Mouse (Mus musculus): ENCODE measurements at regions not wholly inside any gene's neighbourhood (a gene's known extent, or its start where the extent isn't known, plus 50 kb on each side); places are given as distances from the start of the nearest gene placed in this dataset.
A peak's percentile ranks its signal among the peaks of the same experiment; 100 is the strongest.

DNA sequence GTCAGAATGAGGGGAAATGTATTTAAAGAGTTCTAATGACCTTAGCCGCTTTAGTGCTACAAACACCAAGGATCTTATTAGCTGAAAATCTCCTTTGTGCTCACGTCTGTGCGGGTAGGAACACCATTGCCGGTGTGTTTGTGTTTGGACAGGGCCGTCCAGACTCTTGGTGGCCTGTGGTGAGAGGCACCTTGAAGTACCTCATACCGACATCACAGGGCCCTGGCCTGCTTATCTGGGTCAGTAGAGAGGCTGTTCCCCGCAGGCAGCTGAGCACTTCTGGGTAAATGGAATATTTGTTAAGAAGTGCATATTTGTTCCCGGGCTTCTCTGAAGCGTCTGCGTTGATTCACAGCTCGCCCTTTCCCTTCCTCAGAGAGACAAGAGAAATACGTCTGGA lies 232.8 kb upstream of the Prox1 start:
- DNase-seq (ENCODE audit: low spot score): no peak

DNA sequence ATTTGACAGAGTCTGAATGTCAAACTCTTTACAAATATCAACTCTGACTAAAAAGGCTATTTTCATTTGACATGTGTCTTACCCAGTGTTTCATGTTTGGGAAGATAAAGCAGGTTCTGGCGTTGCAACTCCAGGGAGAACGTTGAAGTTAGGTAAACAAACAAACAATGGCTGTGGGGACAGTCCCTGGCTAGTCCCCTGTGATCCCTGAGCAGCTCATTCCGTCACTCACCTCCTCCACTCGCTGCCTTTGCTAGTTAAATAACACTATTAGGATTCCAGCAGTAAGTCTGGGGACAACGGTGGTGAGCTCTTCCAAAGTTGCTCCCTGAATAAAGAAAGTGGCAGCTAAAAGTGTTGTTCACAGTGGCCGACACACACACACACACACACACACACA lies 227.8 kb upstream of the Prox1 start:
- no peak for DNase-seq (ENCODE audit: low spot score)

DNA sequence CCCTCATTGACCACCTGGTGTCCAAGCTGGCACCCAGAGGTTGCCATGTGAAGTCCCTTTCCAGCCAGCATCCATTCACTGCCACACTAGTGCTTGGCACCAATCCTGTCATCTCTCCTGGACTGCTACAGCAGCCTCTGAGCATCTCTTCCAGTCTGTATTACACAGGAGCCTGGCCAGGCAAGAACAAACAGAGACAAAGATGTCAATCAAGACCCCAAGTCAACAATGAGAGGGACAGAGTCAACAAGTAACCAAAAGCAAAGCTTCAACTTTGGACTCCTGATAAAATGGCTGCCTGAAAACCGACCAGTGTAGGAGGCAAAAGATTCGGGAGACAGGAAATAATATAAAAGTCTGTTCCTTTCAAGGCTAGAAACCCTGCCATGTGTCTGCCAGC lies 227.3 kb upstream of the Prox1 start:
- no peak for DNase-seq (ENCODE audit: low spot score)

DNA sequence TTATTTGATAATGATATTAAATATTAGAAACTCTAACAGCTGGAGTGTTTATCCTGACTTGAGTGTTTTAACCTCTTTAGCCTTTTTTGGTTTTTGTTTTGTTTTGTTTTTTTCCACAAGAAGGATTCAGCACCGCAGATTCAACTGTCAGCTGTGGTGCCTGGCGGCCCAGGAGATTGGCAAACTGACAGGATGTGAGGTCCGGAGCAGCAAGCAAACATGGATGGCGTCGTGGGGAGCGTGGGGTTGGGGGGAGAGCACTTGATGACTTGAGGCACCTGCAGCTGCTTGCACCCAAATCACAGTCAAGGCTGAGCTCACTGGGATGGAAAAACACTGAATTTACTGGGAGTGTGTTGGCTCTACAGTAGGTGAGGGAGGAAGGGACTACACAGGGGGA lies 222.5 kb upstream of the Prox1 start:
- no peak for DNase-seq (ENCODE audit: low spot score)

DNA sequence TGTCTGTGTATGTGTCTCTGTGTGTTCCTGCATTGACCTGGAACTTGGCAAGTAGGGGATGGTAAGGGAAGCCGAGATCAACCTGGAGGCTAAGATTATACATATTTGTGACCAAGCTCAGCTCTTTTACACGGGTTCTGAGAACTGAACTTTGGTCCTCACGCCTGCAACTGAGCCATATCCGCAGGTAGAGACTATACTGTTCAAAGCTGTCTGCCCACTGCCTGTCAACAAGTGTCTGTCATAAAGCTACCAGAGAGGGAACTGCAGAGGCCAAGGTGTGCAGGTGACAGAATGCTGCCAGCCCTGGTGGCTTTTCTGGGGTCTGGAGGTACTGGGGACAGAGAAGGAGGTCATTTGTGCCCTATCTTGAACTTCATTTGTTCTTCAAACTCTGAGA lies 218.3 kb upstream of the Prox1 start:
- DNase-seq (ENCODE audit: low spot score): no peak

DNA sequence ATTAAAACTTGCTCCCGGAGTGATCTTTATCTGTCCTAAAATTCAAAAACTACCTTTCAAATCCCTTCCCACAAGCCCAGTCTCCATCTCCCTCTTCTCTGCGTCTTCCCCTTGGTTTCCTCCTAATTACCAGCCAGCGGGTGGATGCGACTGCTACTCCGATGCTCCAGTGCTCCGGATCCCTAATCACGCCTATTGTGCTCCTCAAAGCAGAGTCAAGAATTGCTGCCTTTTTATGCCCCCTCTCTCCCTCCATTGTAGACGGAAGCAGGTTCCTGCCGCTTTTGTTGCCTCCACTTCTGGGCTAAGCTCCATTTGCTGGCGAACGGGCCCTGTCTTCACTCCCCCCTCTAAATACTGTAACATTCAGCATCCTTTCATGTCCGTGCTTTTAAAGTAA lies 214.0 kb upstream of the Prox1 start:
- DNase-seq (ENCODE audit: low spot score): peak; percentile 46

DNA sequence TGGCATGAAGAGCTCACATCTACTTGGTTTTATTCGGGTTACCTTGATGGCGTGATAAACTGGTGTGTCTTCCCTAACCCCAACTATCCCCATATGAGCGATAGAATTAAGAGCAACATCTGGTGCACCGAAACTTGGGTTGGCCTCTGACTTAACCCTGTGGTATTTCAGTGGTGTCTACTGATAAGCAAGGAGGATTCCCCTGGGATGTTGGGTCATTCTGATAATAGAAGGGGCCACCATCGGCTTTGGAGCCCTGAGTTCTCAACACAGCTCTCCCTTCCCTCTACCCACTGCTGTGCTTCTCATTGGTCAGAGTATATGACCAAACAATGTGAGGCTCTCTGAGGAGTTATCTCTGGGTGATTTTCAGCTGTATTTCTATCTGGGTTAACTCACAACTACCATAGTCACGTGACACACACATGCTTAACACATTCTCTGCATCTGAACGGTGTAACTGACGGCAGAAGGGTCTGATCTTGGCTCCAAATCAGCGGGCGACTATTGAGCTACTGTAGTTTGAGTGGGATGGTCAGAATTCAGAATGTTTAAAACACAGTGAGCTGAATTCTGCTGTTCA lies 212.8 kb upstream of the Prox1 start:
- DNase-seq (ENCODE audit: low spot score): no peak

DNA sequence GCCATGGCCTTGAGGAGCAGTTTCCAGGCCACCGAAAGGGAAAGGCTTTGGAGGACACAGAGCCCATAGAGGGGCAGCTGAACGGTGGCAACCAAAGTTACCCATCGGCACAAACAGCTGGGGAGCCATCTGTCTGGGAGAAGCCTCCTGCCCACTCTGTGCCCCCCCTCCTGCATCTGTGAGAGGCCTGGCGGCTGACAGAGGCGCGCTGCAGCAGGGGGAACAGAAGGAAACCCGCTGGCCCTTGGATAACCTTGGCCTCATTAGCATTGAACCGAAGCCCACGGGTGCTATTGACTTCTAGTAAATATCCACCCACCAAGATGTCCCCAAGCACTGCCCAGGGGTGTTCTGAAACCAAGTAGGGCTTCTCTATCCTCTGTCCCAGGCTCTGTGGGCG lies 209.6 kb upstream of the Prox1 start:
- DNase-seq (ENCODE audit: low spot score): peak; percentile 72

DNA sequence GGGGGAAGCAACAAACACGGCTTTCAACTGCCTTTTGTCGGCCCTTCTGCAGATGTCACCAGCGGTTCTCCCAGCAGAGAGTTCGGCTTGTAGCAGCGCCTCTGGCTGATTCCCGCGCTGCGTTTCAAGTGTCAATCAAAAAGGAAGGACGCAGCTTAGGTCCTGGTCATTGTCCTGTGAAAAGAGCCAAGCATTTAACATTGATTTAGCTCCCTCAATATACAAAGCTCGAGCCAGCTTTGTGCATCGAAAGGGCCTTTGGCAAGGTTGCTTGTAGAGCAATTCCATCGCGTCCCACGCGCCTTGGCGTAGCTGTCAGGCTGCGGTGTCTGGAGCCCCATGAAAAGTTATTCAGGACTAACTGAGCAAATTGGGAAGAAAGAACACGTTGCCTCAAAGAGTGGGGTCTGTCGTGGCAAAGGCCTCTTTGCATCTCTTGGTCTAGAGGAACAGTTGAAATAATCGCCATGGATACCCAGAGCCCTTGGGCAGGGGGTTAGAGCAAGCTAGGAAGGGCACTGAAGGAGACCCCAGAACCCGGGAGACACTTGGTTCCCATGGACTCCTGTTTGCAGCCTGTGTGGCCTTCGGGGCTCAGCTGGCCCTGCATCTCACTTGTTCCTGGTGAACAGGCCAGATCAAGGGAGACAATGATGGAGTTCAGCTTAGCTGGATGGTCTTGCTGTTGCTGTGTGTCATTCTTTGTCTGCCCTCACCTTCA lies 204.8 kb upstream of the Prox1 start:
- DNase-seq (ENCODE audit: low spot score): peak; percentile 43

DNA sequence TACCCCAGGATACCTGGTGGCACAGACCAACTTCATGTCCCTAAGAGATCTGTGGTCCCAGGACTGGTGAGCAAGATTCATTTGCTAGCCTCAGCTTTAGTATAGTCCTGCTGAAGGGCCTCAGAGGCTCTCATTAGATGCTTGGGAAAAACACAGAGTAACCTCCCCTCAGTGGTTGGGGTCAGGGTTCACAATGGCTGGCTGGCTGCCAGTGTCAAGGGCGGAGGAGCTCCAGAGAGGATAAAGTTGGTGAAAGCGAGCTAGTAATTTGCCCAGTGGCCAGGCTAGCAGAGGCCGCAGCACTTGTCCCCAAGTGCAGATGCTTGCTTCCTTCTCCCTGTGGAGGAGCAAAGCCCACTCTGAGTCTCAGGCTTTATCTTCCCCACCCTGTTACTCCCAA lies 203.8 kb upstream of the Prox1 start:
- DNase-seq (ENCODE audit: low spot score): peak; percentile 74

DNA sequence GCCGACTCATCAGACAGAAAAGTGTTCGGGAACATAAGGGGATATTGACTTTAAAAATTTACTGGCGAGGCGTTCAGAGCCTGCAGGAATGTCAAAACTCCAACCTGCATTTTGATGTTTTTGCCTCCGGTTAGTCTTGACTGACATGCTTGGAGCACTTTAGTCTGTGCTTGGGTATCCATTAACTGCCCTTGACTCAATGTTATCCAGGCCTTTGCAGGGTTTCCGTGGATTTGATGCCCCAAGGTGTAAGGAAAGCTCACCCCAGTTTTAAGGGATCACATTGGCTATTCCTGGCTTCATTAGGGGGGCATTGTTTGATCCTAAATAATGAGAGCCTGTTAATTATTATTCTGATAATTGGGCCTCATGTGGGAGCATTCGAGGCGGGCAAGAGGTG lies 196.1 kb upstream of the Prox1 start:
- DNase-seq (ENCODE audit: low spot score): no peak

DNA sequence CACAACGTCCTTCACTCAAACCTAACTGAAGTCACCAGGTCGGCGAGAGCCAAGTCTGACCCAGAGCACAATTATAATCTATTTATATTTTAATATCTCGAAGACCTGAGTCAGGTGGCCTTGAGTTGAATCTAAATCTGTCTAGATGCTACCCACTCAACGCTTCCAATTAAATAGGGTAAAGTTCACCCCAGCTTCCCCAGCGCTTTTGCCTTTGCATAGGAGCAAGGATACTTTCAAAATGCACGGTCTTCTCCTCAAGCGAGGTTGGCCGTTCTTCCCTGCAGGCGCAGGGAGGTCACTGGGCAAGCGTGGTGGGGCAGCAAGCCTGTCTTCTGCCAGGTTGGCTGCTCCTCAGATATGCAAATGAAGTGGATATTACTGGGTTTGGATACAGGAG lies 194.6 kb upstream of the Prox1 start:
- no peak for DNase-seq (ENCODE audit: low spot score)

DNA sequence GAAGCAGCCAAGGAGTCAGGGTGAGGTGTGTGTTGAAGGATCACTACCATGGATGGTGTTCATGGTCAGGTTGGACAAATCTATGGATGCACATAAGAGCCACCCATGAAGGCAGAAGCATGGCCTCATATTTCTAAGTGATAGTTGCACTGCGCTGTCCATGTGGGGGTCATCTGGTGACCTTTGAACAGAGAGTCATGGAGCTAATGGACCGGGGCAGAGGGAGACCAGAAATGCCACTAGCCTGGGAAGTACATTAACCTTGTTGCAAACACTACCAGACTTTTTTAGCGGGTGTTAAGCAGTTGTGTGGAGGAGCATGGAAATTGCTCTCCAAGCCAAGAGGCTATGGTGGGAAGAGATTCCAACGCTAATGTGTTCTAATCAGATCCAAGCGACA lies 190.1 kb upstream of the Prox1 start:
- DNase-seq (ENCODE audit: low spot score): no peak

DNA sequence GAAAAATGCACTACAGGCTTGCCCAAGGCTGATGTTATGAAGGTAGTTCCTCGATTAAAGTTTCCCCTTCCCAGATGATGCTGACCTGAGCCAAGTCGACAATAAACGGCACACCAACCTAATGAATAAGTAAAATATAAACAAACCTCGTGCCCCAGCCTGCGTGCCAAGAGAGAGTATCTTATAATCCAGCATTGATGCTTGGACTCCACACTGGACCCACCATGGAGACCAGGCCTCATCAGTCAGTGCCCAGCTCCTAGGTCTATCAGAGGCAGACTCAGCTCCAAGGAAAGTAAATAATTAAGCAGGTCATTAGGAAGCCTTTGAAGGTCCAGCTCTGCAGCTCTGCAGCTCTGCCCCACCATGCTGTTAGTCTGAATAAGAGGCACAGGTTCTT lies 187.3 kb upstream of the Prox1 start:
- DNase-seq (ENCODE audit: low spot score): no peak

DNA sequence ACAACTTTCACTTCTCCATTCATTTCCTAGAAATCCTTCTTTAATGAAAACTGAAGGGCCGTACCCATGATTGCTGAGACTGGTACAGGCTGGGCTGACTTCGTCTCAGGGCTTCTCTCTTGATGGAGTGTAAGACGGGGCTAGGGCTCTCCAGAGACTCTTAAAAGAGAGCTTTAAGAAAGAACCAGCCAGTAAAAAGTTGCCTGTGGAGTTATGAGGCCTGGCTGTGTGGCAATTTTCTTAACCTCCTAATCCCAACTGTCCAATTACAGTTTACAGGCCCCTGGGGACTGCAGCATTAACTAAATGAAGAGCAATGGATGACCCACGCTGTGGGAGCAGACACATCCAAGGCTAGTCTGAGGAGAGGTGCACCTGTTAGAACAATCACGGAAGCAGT lies 177.1 kb upstream of the Prox1 start:
- DNase-seq (ENCODE audit: low spot score): no peak

DNA sequence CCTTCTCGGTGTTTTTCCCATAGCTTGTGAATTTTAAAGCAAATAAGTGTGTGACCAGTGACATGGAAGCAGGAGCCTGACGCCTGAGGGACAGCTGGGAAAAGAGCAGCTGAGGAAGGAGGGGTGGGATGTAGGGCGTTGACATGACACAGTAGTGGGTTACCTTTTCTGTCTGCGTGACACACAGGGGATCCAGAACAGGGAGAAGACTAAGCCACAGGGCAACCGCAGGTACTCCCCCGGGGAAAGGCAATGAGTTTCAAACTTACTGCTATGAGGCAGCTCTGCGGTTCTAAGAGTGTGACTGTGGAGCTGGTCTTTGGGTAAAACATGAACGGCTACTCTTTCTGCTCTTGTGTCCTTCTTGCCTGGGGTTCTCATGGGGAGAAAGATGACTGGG lies 170.2 kb upstream of the Prox1 start:
- DNase-seq (ENCODE audit: low spot score): no peak

DNA sequence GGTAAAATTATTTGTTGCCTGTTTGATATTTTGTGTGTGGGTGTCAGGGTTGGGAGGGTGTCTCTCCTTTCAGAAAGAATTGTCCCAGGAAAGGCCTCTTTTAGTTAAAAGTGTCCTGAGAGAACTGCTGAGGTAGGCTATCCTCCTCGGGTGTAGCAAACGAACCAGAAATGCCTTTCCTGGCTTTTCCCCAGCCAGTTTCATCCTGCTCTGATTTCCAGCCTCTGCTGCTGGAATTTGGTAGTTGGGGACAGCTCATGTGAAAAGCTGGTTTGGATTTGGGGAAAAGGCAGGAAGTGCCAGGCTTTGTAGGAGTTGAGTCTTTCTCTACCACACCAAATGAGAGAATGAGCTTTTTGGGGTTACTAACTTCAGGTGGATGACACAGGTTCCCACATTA lies 164.0 kb upstream of the Prox1 start:
- peak; percentile 54 for DNase-seq (ENCODE audit: low spot score)

DNA sequence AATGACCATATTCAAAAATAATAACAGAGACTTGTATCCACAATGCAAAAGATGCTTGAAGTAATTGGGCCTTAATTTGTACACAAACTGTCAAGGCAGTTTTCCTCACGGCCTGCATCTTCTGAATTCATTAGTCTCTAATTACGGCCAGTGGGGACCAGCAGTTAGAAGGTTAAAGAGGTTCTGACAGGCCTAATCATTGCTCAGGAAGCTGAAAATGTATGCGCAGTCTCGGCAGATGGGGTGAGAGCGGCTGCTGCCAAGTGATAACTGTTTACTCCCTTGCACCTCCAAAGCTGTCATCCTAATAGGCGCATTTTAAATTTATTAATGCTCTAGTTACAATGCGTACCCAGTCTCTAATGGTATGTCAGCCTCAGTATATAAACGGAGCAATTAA lies 163.5 kb upstream of the Prox1 start:
- peak; percentile 90 for DNase-seq (ENCODE audit: low spot score)

DNA sequence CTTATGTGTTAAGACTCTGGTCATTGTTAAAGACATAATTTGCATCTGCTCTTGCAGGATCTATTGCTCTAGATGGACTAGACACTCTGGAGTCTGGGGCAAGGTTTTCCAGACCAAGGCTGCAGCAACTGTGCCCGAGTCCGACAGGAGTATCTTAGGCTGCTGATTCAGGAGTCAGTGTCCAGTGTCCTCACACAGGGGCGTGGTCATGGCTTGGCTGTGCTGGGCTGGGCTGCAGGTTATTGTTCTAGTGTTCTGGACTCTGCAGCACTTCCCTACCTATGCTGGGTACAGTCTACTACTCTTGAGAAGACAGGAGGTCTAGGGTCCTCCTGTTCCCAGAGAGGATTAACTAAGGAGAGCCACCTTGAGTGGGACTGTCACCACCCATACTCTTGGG lies 161.5 kb upstream of the Prox1 start:
- DNase-seq (ENCODE audit: low spot score): no peak

DNA sequence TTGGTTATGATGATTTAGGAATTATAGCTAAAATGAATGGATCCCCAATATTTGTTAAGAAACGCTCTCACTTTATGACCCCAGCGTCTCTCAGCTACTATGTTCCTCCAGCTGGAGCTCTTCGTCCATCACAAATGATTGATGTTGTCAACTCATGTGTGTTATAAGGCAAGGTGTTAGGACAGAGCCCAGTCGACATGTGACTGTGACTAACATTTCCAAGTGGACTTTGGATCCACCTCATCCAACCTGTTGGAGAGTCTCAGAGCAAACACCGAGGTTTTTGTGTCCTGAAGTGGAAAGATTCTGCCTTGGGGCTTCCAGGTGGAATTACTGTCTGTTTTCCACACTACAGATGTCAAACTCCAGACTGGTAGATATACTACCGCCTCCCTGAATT lies 154.0 kb upstream of the Prox1 start:
- DNase-seq (ENCODE audit: low spot score): no peak

DNA sequence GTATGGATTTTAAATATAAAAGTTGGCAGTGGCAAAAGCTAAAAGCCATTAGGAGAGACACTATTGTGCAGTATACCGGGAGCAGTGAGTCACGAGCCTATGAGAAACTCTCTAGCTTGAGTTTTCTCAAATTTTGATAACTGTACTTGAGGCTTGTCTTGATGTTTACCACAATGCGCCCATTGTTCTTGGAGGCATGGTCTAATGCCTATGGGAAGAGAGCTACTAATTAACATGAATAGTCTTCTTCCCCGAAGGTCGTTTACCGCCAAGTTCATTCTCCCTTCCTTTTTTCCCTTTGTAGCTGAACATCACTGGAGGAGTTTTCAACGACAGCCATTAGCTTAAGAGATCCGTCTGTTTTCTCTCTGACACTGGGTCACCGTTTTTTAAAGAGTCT lies 153.2 kb upstream of the Prox1 start:
- DNase-seq (ENCODE audit: low spot score): peak; percentile 30

DNA sequence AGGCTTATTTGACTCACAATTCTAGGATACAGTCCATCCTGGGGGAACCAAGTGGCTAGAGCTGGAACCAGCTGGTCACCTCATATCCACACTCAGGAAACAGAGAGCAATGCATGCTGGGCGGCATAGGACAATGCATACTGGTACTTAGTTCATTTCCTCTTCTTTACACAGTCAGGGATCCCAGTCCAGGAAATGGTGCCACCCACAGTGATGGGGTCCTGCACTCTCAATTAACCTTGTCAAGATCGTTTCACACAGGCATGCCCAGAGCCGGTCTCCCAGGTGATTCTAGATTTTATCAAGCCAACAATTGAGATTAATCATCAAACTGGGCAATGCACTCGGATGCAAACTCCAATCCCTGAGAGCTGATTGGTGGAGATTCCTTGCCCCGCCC lies 145.7 kb upstream of the Prox1 start:
- no peak for DNase-seq (ENCODE audit: low spot score)

DNA sequence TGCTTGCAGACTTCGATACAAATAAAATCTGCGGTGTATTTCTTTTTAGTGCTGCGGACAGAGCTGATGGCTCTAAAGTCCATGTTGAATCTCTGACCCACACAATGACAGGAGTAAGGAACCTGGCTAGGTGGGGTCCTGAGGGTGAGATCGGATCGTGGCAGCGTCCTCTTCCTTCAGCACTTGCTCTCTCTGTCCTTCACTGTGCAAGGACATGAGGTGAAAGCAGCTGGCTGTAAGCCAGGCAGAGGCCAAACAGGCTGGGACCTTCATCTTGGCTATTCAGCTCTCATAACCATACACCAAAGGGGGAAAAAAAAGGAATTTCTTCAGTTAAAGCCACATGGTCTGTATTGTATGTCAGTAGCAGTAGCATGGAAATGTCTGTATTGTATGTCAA lies 139.3 kb upstream of the Prox1 start:
- DNase-seq (ENCODE audit: low spot score): no peak

DNA sequence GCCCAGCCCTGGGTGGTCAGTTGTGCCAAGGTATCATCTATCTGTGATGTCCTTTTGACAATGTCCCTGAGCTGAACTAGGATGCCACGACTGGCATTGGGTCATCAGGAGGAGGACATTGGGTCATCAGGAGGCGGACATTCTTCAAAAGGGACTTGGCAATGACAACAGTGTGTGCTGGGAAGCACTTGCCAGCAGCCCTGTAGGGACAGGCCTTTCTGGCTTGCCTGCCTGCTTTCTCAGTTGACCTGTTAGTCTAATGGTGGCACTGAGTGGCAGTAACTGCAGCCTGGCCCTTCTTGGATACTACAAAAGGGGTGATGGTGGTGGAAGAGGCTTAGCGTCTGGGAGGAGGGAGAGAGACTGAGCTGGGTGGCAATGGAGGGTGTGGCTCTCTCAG lies 137.2 kb upstream of the Prox1 start:
- DNase-seq (ENCODE audit: low spot score): no peak

Measured in retina, embryonic 14.5 days (tissue).